8 mouse cellular contexts compared by ENCODE assay signal in the genomic region with DNA sequence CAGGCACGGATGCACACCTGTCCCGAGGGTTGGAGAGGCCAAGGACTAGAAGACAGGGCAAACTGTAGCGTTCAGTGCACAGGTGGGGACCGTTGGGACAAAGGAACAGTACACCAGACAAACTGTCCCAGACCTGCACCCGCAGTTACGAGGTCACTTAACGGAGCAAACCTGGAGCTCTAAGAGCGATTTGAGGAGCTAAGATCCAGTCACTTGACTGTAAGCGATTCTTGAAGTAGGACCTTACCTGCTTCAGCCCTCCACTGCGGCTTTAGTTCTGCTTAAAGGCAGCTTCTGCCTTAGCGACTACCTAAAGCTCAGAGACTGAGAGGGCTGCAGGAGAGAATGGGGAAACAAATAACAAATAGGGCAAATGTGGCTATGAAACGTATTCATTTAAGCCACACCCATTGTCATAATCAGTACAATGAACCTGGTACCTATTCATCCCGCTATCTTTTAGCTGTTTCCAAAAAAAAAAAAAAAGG. TPM values are rescaled to one million over a fixed set of nuclear protein-coding genes. Genes with fewer than 3 reads are reported as not detected.
DNase-seq lines count a peak whose midpoint lies in the region; ATAC-seq lines count a peak whose summit lies in the region.

No protein-coding gene starts in this region.

- peaks cover 12% of the 10 kb centered on the region for H3K4me1 ChIP-seq in heart, embryonic 16.5 days (ENCODE audit: control insufficient read depth, insufficient read depth, low read length)
- no peaks in the 10 kb centered on the region; the same call in 1 of the 2 replicates for H3K4me1 ChIP-seq in embryonic facial prominence, embryonic 11.5 days (ENCODE audit: control insufficient read depth, insufficient read depth, low read length)
- H3K4me1 ChIP-seq in hindbrain, embryonic 16.5 days (ENCODE audit: control insufficient read depth, insufficient read depth, low read depth, low read length) = peaks cover 9% of the 10 kb centered on the region
- H3K4me1 ChIP-seq in midbrain, embryonic 12.5 days = peaks cover 8% of the 10 kb centered on the region; the same call in 1 of the 2 replicates

- 0 out of 2 replicates have a peak, but pooled peaks have one; percentile 37 for ATAC-seq in heart, embryonic 16.5 days (replicated peaks; ENCODE audit: extremely low read depth, insufficient read depth, low FRiP score)
- ATAC-seq in embryonic facial prominence, embryonic 11.5 days (replicated peaks; ENCODE audit: insufficient number of reproducible peaks, low FRiP score, low TSS enrichment, low read depth) = no peak
- no peak for ATAC-seq in hindbrain, embryonic 16.5 days
- peak; percentile 47 for ATAC-seq in midbrain, embryonic 12.5 days (ENCODE audit: low FRiP score, low read depth)

- H3K4me2 ChIP-seq in heart, embryonic 16.5 days (ENCODE audit: low read depth, low read length) = peak overlapping the region; percentile 77
- H3K4me2 ChIP-seq in embryonic facial prominence, embryonic 11.5 days (ENCODE audit: low read depth, low read length) = peak overlapping the region; percentile 73
- H3K4me2 ChIP-seq in hindbrain, embryonic 16.5 days (ENCODE audit: low read length) = peak overlapping the region; percentile 94
- peak overlapping the region; percentile 71 for H3K4me2 ChIP-seq in midbrain, embryonic 12.5 days (replicated peaks)

- H3K27me3 ChIP-seq in heart, embryonic 16.5 days (ENCODE audit: control insufficient read depth, insufficient read depth, low read length) = no peaks in the 10 kb centered on the region
- H3K27me3 ChIP-seq in embryonic facial prominence, embryonic 11.5 days (ENCODE audit: control insufficient read depth, insufficient read depth, low read length) = no peaks in the 10 kb centered on the region
- no peaks in the 10 kb centered on the region for H3K27me3 ChIP-seq in hindbrain, embryonic 16.5 days (replicated peaks; ENCODE audit: control insufficient read depth, insufficient read depth, low read length)
- no peaks in the 10 kb centered on the region for H3K27me3 ChIP-seq in midbrain, embryonic 12.5 days

- H3K36me3 ChIP-seq in heart, embryonic 16.5 days (ENCODE audit: control insufficient read depth, insufficient read depth) = no peaks in the 10 kb centered on the region
- H3K36me3 ChIP-seq in embryonic facial prominence, embryonic 11.5 days (replicated peaks; ENCODE audit: control insufficient read depth, insufficient read depth, low read depth, low read length) = no peaks in the 10 kb centered on the region
- H3K36me3 ChIP-seq in hindbrain, embryonic 16.5 days (ENCODE audit: control insufficient read depth, insufficient read depth, low read length) = no peaks in the 10 kb centered on the region
- no peaks in the 10 kb centered on the region for H3K36me3 ChIP-seq in midbrain, embryonic 12.5 days

- WGBS in heart, embryonic 16.5 days = 36% methylated on average over 13 of the region's 13 CpGs
- WGBS in embryonic facial prominence, embryonic 11.5 days = 29% methylated on average over 13 of the region's 13 CpGs
- WGBS in hindbrain, embryonic 16.5 days = 28% methylated on average over 13 of the region's 13 CpGs
- 33% methylated on average over 13 of the region's 13 CpGs for WGBS in midbrain, embryonic 12.5 days

- peak overlapping the region; percentile 64 for H3K4me3 ChIP-seq in heart, embryonic 16.5 days (ENCODE audit: low read length)
- peak overlapping the region; percentile 38 for H3K4me3 ChIP-seq in embryonic facial prominence, embryonic 11.5 days (ENCODE audit: low read depth, low read length)
- H3K4me3 ChIP-seq in hindbrain, embryonic 16.5 days (ENCODE audit: low read length) = peak overlapping the region; percentile 57
- peak overlapping the region; percentile 42 for H3K4me3 ChIP-seq in midbrain, embryonic 12.5 days

- H3K27ac ChIP-seq in heart, embryonic 16.5 days (ENCODE audit: low read length) = no peak overlapping the region
- H3K27ac ChIP-seq in embryonic facial prominence, embryonic 11.5 days (replicated peaks; ENCODE audit: low read depth, low read length) = no peak overlapping the region
- no peak overlapping the region for H3K27ac ChIP-seq in hindbrain, embryonic 16.5 days (ENCODE audit: low read depth, low read length)
- 0 out of 2 replicates have a peak overlapping the region, but pooled peaks have one; percentile 71 for H3K27ac ChIP-seq in midbrain, embryonic 12.5 days (replicated peaks)

- DNase-seq in heart, postnatal 4 days = no peak
- peak; percentile 4 for DNase-seq in embryonic facial prominence, embryonic 11.5 days (ENCODE audit: low spot score)
- no peak for DNase-seq in right cerebral cortex, postnatal 10 days (ENCODE audit: low spot score in 2 of 2)
- DNase-seq in cerebellum, postnatal 10 days = no peak
- no peak for DNase-seq in gastrocnemius, postnatal 36 days

- intact Hi-C loops in gastrocnemius, postnatal 36 days (cut with DNase I) = no loop called here

- peak overlapping the region; percentile 72 for H3K9ac ChIP-seq in heart, embryonic 16.5 days (ENCODE audit: low read length)
- H3K9ac ChIP-seq in embryonic facial prominence, embryonic 11.5 days (replicated peaks; ENCODE audit: low read length) = peak overlapping the region; percentile 72
- H3K9ac ChIP-seq in hindbrain, embryonic 16.5 days (ENCODE audit: low read depth, low read length) = peak overlapping the region; percentile 72
- H3K9ac ChIP-seq in midbrain, embryonic 12.5 days (replicated peaks) = peak overlapping the region; percentile 56

- no peaks in the 10 kb centered on the region for H3K9me3 ChIP-seq in heart, embryonic 16.5 days (replicated peaks; ENCODE audit: control insufficient read depth, low read length)
- H3K9me3 ChIP-seq in embryonic facial prominence, embryonic 11.5 days (replicated peaks; ENCODE audit: control insufficient read depth, low read length) = no peaks in the 10 kb centered on the region
- H3K9me3 ChIP-seq in hindbrain, embryonic 16.5 days (ENCODE audit: control insufficient read depth, low read length) = no peaks in the 10 kb centered on the region
- no peaks in the 10 kb centered on the region for H3K9me3 ChIP-seq in midbrain, embryonic 12.5 days

RNA-seq across cellular contexts. Expression of gene Armc3, which starts 0.3 kb away (rescaled TPM):
- polyA plus RNA-seq in heart, embryonic 16.5 days (2015; fragmentation: Nextera tagmentation; extraction: Ambion mirVana) = 0.45 and 0.49 TPM in 2 replicates
- total RNA-seq in heart, postnatal 4 days (2021) = not detected
- polyA plus RNA-seq in embryonic facial prominence, embryonic 11.5 days (2014; fragmentation: Nextera tagmentation; extraction: Ambion mirVana) = 0.17 TPM in 2 replicates
- polyA plus RNA-seq in hindbrain, embryonic 16.5 days (2015; fragmentation: Nextera tagmentation; extraction: Ambion mirVana) = 1.6 and 1.9 TPM in 2 replicates
- 0.34 and 0.50 TPM in 2 replicates for polyA plus RNA-seq in midbrain, embryonic 12.5 days (2016; fragmentation: Nextera tagmentation; extraction: Ambion mirVana)
- not detected for total RNA-seq in gastrocnemius, postnatal 36 days (2021)

Comparison
In these comparisons a context has a peak if more than half of its experiments do, and no peak if none do; other contexts are left out.
1. ATAC-seq: peak in heart, embryonic 16.5 days (single experiment) and midbrain, embryonic 12.5 days (single experiment); none in embryonic facial prominence, embryonic 11.5 days (single experiment) and hindbrain, embryonic 16.5 days (single experiment).
2. Peak in every context shown above with its lines, with median percentiles within 50 percentile points of each other: H3K4me2 ChIP-seq, H3K4me3 ChIP-seq and H3K9ac ChIP-seq.